Mouse (Mus musculus) heart, embryonic 14.5 days (tissue): ENCODE measurements around the gene Nol12. TPM values are rescaled to one million over a fixed set of nuclear protein-coding genes. Genes with fewer than 3 reads are reported as not detected.

ENCODE experiments used
- ATAC-seq: fragments of 200-750 bp; cut with Nextera tagmentation; 2 replicates; pipeline ENCODE4 v1.8.0; 2017; ENCODE audit warnings: low read depth, moderate TSS enrichment; ENCODE audit not compliant: insufficient number of reproducible peaks, insufficient read depth, low FRiP score
- H3K27ac ChIP-seq, 2 experiments: fragments of 200-500 bp in 1 of 2; fragments of 300-500 bp in 1 of 2; sonication (generic) in 1 of 2; replicated peaks in 1 of 2; 2 replicates each; pipeline ENCODE4 v1.5.1; 2012 to 2014; ENCODE audit warnings: low read depth in 2 of 2, low read length in 2 of 2, control low read depth in 1 of 2, mild to moderate bottlenecking in 1 of 2, mixed read lengths in 1 of 2; ENCODE audit not compliant: control insufficient read depth in 1 of 2, insufficient read depth in 1 of 2
- H3K27me3 ChIP-seq: fragments of 300-500 bp; sonication (generic); 2 replicates; pipeline ENCODE4 v1.6.1; 2014; ENCODE audit warnings: mild to moderate bottlenecking, low read length, control low read depth; ENCODE audit not compliant: control insufficient read depth, insufficient read depth
- H3K36me3 ChIP-seq: fragments of 300-500 bp; sonication (generic); 2 replicates; pipeline ENCODE4 v1.6.1; 2014; ENCODE audit warnings: mild to moderate bottlenecking, control low read depth, low read length, mixed read lengths; ENCODE audit not compliant: control insufficient read depth, insufficient read depth
- H3K4me1 ChIP-seq, 2 experiments: fragments of 200-500 bp in 1 of 2; fragments of 300-500 bp in 1 of 2; sonication (generic) in 1 of 2; 2 replicates each; pipeline ENCODE4 v1.6.1; 2012 to 2014; ENCODE audit warnings: low read length in 2 of 2, control low read depth in 1 of 2, mixed read lengths in 1 of 2; ENCODE audit not compliant: control insufficient read depth in 2 of 2, insufficient read depth in 2 of 2
- H3K4me2 ChIP-seq: fragments of 300-500 bp; sonication (generic); 2 replicates; pipeline ENCODE4 v1.6.1; 2014; ENCODE audit warnings: mild to moderate bottlenecking, low read length
- H3K4me3 ChIP-seq, 2 experiments: fragments of 200-500 bp in 1 of 2; fragments of 300-500 bp in 1 of 2; sonication (generic) in 1 of 2; 2 replicates each; pipeline ENCODE4 v1.5.1; 2012 to 2014; ENCODE audit warnings: low read length in 2 of 2, mild to moderate bottlenecking in 2 of 2, control low read depth in 1 of 2, low read depth in 1 of 2, moderate library complexity in 1 of 2; ENCODE audit not compliant: control insufficient read depth in 1 of 2, insufficient read depth in 1 of 2
- H3K9ac ChIP-seq: fragments of 300-500 bp; sonication (generic); 2 replicates; pipeline ENCODE4 v1.6.1; 2014; ENCODE audit warnings: mild to moderate bottlenecking, low read length
- H3K9me3 ChIP-seq: fragments of 300-500 bp; sonication (generic); 2 replicates; pipeline ENCODE4 v1.6.1; 2016; ENCODE audit warnings: low read length, control low read depth; ENCODE audit not compliant: control insufficient read depth
- WGBS: fragments of 180-500 bp; shearing (Covaris S2); extraction: QIAGEN DNeasy Blood & Tissue Kit; methylation state at CpG from one replicate; pipeline ENCODE4 v1.1.7; 2014; 5-methylcytosine and 5-hydroxymethylcytosine counted together
- polyA plus RNA-seq: library from polyadenylated mRNA; unstranded; fragments of >200 nt; fragmentation: Nextera tagmentation; extraction: Ambion mirVana; gene quantifications from 2 replicates; pipeline ENCODE4 v1.2.1, GENCODE M21; 2014

Nol12 gene
- polyA plus RNA-seq, 1 experiment from 2014 or later: 30.5 TPM

DNA sequence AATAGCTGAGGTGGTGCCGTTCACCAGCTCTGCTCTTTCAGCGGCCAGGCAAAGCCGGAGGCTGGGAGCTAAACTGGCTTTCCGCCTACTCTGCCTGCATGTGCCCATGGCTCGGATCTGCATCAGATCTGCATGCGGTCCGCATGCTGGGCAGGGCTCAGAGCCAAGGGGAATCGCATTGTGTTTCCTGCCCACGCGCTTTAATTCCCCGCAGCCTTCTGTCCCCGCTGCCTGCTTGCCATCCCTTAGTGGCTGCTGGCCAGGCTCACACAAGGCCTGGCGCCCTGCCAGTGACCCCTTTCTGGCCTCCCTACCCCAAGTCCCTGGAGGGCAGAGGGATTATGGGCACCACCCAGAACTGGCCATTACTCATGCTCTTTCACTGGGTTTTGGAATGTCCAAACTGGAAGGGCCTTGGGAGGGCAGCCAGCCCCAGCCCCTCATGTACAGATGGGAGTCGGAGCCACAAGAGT is 53.8 kb downstream of the Nol12 start:
- Histone ChIP-seq H3K36me3 (peaks cover 47% of the 10 kb centered on the region), H3K4me2 (0 out of 2 replicates have a peak overlapping the region, but pooled peaks have one; percentile 18), H3K9ac (peak overlapping the region; percentile 34; the same call in 1 of the 2 replicates), H3K4me1 (peaks cover 49 to 60% of the 10 kb centered on the region in 2 experiments), H3K27me3 (no peaks in the 10 kb centered on the region), H3K4me3 (no peak overlapping the region), H3K27ac (peak overlapping the region in 1 of 2 experiments; percentile 62; a peak in 2 of 4 replicates), H3K9me3 (no peaks in the 10 kb centered on the region)
- ATAC-seq: no peak
- WGBS: 35% methylated on average over 14 of the region's 14 CpGs

DNA sequence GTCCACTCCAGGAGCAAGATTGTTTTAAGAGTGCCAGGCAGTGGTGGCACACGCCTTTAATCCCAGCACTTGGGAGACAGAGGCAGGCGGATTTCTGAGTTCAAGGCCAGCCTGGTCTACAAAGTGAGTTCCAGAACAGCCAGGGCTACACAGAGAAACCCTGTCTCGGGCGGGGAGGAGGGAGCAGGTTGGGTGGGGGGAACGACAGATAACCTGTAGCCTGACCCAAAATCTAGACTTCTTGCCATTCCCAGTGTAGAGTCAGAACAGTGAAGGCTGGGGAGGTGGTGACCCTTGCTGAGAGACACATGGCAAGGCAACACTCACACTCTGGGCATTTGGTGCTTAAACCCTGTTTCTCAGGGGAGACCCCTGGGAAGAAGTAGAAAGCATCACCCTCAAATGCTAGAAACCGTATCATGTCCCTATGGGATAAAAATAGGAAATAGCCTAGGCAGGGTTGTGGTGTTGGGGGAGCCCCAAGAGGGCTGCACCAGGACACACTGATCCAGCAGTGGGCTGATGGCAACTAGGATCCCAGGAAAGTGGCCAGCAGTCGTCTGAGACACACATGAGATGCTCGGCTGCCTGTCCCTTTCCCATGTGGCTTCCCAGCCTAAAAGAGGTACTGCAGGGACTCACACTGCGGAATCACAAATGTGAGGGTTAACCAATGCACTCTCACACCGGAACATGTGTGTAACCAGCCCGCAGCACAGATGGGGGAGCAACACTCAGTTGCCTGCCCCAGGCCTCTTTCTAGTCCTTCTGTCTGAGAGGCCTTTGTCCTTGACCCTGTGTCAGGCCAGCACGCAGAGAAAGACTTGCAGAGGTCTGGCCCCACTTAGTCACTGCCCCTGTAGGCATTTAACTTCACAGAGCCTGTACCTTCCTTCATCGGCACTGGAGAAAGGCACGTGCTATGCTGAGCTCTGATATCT is 54.7 kb downstream of the Nol12 start:
- Histone ChIP-seq H3K27me3 (no peaks in the 10 kb centered on the region), H3K9me3 (no peaks in the 10 kb centered on the region), H3K36me3 (peaks cover 56% of the 10 kb centered on the region), H3K27ac (peak overlapping the region; percentile 28 to 62; a peak in 3 of 4 replicates), H3K4me1 (peaks cover 42 to 51% of the 10 kb centered on the region in 2 experiments), H3K4me3 (no peak overlapping the region), H3K4me2 (no peak overlapping the region), H3K9ac (peak overlapping the region; percentile 41; the same call in 1 of the 2 replicates)
- WGBS: 73% methylated on average over 14 of the region's 14 CpGs
- ATAC-seq: no peak

DNA sequence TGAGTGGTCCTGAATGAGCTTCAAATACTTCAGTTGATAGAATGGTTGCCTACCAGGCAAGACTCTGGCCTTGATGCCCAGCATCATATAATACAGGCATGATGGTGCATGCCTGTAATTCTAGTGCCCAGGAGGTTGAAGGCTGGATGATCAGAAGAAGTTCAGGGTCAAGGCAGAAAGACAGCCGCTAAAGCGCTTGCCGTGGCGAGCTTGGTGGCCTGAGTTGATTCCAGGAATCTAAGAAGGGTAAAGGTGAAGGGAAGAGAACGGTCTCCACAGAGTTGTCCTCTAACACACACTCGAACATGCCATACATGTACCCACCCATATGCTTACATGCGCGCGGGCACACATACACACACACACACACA is 55.3 kb downstream of the Nol12 start:
- H3K36me3 ChIP-seq: peaks cover 63% of the 10 kb centered on the region
- peaks cover 37 to 45% of the 10 kb centered on the region in 2 experiments for H3K4me1 ChIP-seq

DNA sequence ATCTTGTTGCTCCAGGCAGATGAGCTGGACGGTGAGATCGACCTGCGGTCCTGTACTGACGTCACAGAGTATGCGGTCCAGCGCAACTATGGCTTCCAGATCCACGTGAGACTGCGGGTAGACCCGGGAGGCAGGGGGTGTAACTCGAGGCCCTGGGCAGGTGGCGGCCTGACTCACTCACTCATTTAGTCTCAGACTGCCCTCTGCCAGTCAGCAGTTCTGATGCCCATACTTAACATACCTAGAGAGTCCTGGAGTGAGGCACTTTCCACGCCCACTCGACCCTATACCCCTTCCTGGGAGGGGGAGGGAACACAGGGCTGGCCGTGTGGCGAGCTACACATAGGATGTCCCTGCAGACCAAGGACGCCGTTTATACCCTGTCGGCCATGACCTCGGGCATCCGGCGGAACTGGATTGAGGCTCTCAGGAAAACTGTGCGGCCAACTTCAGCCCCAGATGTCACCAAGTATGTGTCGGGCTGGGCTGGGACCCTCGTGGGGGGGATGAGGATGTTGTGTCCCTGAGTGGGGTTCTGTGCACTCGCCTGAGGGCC is 56.3 kb downstream of the Nol12 start:
- Histone ChIP-seq H3K4me1 (peaks cover 34 to 42% of the 10 kb centered on the region in 2 experiments), H3K9ac (no peak overlapping the region), H3K36me3 (peaks cover 72% of the 10 kb centered on the region), H3K9me3 (no peaks in the 10 kb centered on the region), H3K27me3 (no peaks in the 10 kb centered on the region), H3K27ac (no peak overlapping the region), H3K4me2 (no peak overlapping the region), H3K4me3 (no peak overlapping the region)
- no peak for ATAC-seq
- 88% methylated on average over 25 of the region's 25 CpGs for WGBS

More for the DNA sequence above, 55.3 kb downstream of the Nol12 start:
- no peaks in the 10 kb centered on the region for H3K9me3 ChIP-seq
- H3K27me3 ChIP-seq: no peaks in the 10 kb centered on the region
- H3K4me2 ChIP-seq: no peak overlapping the region
- peak overlapping the region in 1 of 2 experiments; percentile 62; a peak in 1 of 4 replicates for H3K27ac ChIP-seq
- ATAC-seq: no peak
- WGBS: 93% methylated on average over 9 of the region's 9 CpGs
- no peak overlapping the region for H3K4me3 ChIP-seq
- no peak overlapping the region for H3K9ac ChIP-seq

DNA sequence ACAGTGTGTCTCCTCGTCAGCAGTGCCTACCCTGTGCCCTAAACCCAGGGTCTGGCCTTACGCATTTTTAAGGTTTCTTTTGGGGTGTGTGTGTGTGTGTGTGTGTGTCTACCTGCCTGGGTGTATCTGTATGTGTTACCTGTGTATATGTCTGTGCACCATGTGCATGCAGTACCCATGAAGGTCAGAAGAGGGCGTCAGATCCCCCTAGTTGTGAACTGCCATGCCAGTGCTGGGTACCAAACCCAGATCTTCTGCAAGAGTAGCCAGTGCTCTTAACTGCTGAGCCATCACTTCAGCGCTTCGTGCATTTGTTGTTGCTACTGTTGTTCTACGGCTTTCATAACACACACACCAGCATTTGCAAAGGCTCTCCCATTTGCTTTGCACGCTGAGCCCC is 57.5 kb downstream of the Nol12 start:
- Histone ChIP-seq H3K4me3 (no peak overlapping the region), H3K4me1 (peaks cover 26 to 30% of the 10 kb centered on the region in 2 experiments), H3K27ac (no peak overlapping the region), H3K27me3 (no peaks in the 10 kb centered on the region), H3K4me2 (no peak overlapping the region), H3K9ac (no peak overlapping the region), H3K9me3 (no peaks in the 10 kb centered on the region), H3K36me3 (peaks cover 78% of the 10 kb centered on the region)
- no peak for ATAC-seq
- 93% methylated on average over 7 of the region's 7 CpGs for WGBS

DNA sequence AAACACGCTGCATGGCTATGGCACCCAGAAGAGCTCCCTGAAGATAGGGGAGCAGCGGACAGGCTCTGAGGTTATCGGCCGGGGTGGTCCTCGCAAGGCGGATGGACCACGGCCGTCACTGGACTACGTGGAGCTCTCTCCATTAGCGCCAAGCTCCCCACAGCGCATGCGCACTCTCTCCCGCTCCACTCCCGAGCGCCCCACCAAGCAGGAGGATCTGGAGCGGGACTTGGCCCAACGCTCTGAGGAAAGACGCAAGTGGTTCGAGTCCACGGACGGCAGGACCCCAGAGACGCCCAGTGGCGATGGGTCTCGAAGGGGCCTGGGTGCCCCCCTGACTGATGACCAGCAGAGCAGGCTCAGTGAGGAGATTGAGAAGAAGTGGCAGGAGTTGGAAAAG is 58.2 kb downstream of the Nol12 start:
- WGBS: 93% methylated on average over 24 of the region's 24 CpGs
- Histone ChIP-seq H3K4me3 (no peak overlapping the region), H3K27me3 (no peaks in the 10 kb centered on the region), H3K4me2 (no peak overlapping the region), H3K27ac (no peak overlapping the region), H3K4me1 (peaks cover 21 to 26% of the 10 kb centered on the region in 2 experiments), H3K36me3 (peaks cover 78% of the 10 kb centered on the region), H3K9me3 (no peaks in the 10 kb centered on the region), H3K9ac (no peak overlapping the region)
- no peak for ATAC-seq
